Mouse (Mus musculus): ENCODE results near the gene Kpna4. TPM values are rescaled to one million over a fixed set of nuclear protein-coding genes. Genes with fewer than 3 reads are reported as not detected.

Gene Kpna4
- total and polyA plus RNA-seq, 2 experiments from 2014 or later, result 27.3 to 67.0 TPM

GRCm38 (mm10) chr3:69160429-69160828 lies 33.5 kb upstream of the Kpna4 start:
- Histone ChIP-seq H3K9ac (replicated peaks; ENCODE audit: low read length, poor library complexity, severe bottlenecking) (no peak overlapping the region), H3K4me2 (ENCODE audit: low read depth, low read length, poor library complexity, severe bottlenecking) (no peak overlapping the region), H3K4me1 (ENCODE audit: insufficient read depth, low read length) (no peaks in the 10 kb centered on the region), H3K36me3 (ENCODE audit: insufficient read depth, low read length) (no peaks in the 10 kb centered on the region), H3K4me3 (ENCODE audit: low read depth, low read length) (no peak overlapping the region), H3K27ac (ENCODE audit: low read depth, low read length) (no peak overlapping the region), H3K27me3 (ENCODE audit: insufficient read depth, low read length) (no peaks in the 10 kb centered on the region), H3K9me3 (ENCODE audit: low read length) (no peaks in the 10 kb centered on the region)
- 56% methylated on average over 1 of the region's 1 CpGs for WGBS
- ATAC-seq (ENCODE audit: low FRiP score) (no peak), DNase-seq (ENCODE audit: low spot score) (no peak)
- TF ChIP-seq CTCF (IDR thresholded peaks at IDR 0.05), result no peak

- DNase-seq (ENCODE audit: low spot score), result no peak
- TF ChIP-seq CTCF (IDR thresholded peaks at IDR 0.05), result no peak
- Histone ChIP-seq H3K36me3 (ENCODE audit: insufficient read depth, low read length) (no peaks in the 10 kb centered on the region), H3K4me1 (ENCODE audit: insufficient read depth, low read length) (no peaks in the 10 kb centered on the region), H3K4me2 (ENCODE audit: low read depth, low read length, poor library complexity, severe bottlenecking) (no peak overlapping the region), H3K27ac (ENCODE audit: low read depth, low read length) (no peak overlapping the region), H3K9me3 (ENCODE audit: low read length) (no peaks in the 10 kb centered on the region), H3K9ac (replicated peaks; ENCODE audit: low read length, poor library complexity, severe bottlenecking) (no peak overlapping the region), H3K27me3 (ENCODE audit: insufficient read depth, low read length) (no peaks in the 10 kb centered on the region), H3K4me3 (ENCODE audit: low read depth, low read length) (no peak overlapping the region)
- no peak for ATAC-seq (ENCODE audit: low FRiP score)
- 80% methylated on average over 2 of the region's 2 CpGs for WGBS
Measured at GRCm38 (mm10) chr3:69159501-69159900, 32.6 kb upstream of the Kpna4 start.

GRCm38 (mm10) chr3:69157886-69158285 lies 31.0 kb upstream of the Kpna4 start:
- ATAC-seq (ENCODE audit: low FRiP score) (no peak), DNase-seq (ENCODE audit: low spot score) (no peak)
- no peak overlapping the region for H3K9ac ChIP-seq (replicated peaks; ENCODE audit: low read length, poor library complexity, severe bottlenecking)
- H3K36me3 ChIP-seq (ENCODE audit: insufficient read depth, low read length), result no peaks in the 10 kb centered on the region
- no peak overlapping the region for H3K27ac ChIP-seq (ENCODE audit: low read depth, low read length)
- no peaks in the 10 kb centered on the region for H3K4me1 ChIP-seq (ENCODE audit: insufficient read depth, low read length)
- H3K4me3 ChIP-seq (ENCODE audit: low read depth, low read length), result no peak overlapping the region
- TF ChIP-seq CTCF (IDR thresholded peaks at IDR 0.05), result no peak
- H3K9me3 ChIP-seq (ENCODE audit: low read length), result no peaks in the 10 kb centered on the region
- H3K4me2 ChIP-seq (ENCODE audit: low read depth, low read length, poor library complexity, severe bottlenecking), result no peak overlapping the region
- H3K27me3 ChIP-seq (ENCODE audit: insufficient read depth, low read length), result no peaks in the 10 kb centered on the region
- WGBS, result 75% methylated on average over 5 of the region's 5 CpGs

DNA sequence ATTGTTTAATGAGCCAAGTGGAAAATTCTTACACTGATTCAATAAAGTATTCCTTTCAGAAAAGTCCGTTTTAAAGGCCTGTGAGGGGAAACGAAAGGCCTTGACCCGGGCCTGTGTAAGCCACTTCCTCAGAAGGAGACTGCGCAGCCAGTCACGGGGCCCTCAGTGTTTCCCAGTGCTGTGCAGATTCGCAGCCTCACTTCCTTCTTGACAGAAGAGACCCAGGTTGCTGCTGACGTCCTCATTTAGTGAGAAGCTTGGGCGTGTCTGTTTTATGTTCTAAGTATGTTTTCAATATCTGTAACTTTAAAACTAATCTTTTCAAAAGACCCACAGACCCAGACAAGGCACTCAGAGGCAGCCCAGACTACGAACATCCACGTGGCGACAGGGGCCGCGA lies 29.6 kb upstream of the Kpna4 start:
- no peaks in the 10 kb centered on the region for H3K36me3 ChIP-seq (ENCODE audit: insufficient read depth, low read length)
- no peak overlapping the region for H3K4me2 ChIP-seq (ENCODE audit: low read depth, low read length, poor library complexity, severe bottlenecking)
- H3K27ac ChIP-seq (ENCODE audit: low read depth, low read length), result no peak overlapping the region
- H3K4me1 ChIP-seq (ENCODE audit: insufficient read depth, low read length), result no peaks in the 10 kb centered on the region
- H3K9ac ChIP-seq (replicated peaks; ENCODE audit: low read length, poor library complexity, severe bottlenecking), result no peak overlapping the region
- no peak for TF ChIP-seq CTCF (IDR thresholded peaks at IDR 0.05)
- no peaks in the 10 kb centered on the region for H3K27me3 ChIP-seq (ENCODE audit: insufficient read depth, low read length)
- H3K9me3 ChIP-seq (ENCODE audit: low read length), result no peaks in the 10 kb centered on the region
- 88% methylated on average over 13 of the region's 13 CpGs for WGBS
- ATAC-seq (ENCODE audit: low FRiP score) (no peak), DNase-seq (ENCODE audit: low spot score) (no peak)
- no peak overlapping the region for H3K4me3 ChIP-seq (ENCODE audit: low read depth, low read length)

DNA sequence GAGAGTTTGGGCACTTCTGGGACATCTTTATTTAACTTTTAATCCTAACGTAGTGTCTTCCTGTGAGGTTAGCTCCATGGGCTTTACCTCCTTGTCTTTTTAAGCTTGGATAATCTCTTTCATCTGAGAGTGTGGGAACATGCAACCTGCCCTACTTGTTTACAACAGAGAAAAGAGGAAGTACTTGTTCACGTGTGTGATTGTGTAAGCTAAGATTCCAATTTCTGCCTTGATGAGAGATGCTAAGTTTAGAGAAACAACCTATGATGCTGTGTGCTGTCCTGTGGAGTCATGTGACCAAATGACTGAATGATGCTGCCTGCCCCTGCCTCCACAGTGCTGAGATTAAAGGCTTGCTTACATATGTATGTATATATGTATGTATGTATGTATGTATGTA lies 27.8 kb upstream of the Kpna4 start:
- no peak for ATAC-seq (ENCODE audit: low FRiP score)
- H3K4me1 ChIP-seq (ENCODE audit: insufficient read depth, low read length), result no peaks in the 10 kb centered on the region

GRCm38 (mm10) chr3:69150921-69151320 lies 24.0 kb upstream of the Kpna4 start:
- no peak for ATAC-seq (ENCODE audit: low FRiP score)
- no peaks in the 10 kb centered on the region for H3K4me1 ChIP-seq (ENCODE audit: insufficient read depth, low read length)
- H3K27me3 ChIP-seq (ENCODE audit: insufficient read depth, low read length), result no peaks in the 10 kb centered on the region
- H3K4me2 ChIP-seq (ENCODE audit: low read depth, low read length, poor library complexity, severe bottlenecking), result no peak overlapping the region
- no peak overlapping the region for H3K4me3 ChIP-seq (ENCODE audit: low read depth, low read length)
- H3K27ac ChIP-seq (ENCODE audit: low read depth, low read length), result no peak overlapping the region
- no peak overlapping the region for H3K9ac ChIP-seq (replicated peaks; ENCODE audit: low read length, poor library complexity, severe bottlenecking)
- H3K36me3 ChIP-seq (ENCODE audit: insufficient read depth, low read length), result no peaks in the 10 kb centered on the region
- H3K9me3 ChIP-seq (ENCODE audit: low read length), result no peaks in the 10 kb centered on the region
- 88% methylated on average over 3 of the region's 3 CpGs for WGBS
- no peak for TF ChIP-seq CTCF (IDR thresholded peaks at IDR 0.05)
- DNase-seq (ENCODE audit: low spot score), result no peak

More for the DNA sequence above, 27.8 kb upstream of the Kpna4 start:
- Histone ChIP-seq H3K4me2 (ENCODE audit: low read depth, low read length, poor library complexity, severe bottlenecking) (no peak overlapping the region), H3K27ac (ENCODE audit: low read depth, low read length) (no peak overlapping the region), H3K9ac (replicated peaks; ENCODE audit: low read length, poor library complexity, severe bottlenecking) (no peak overlapping the region), H3K36me3 (ENCODE audit: insufficient read depth, low read length) (no peaks in the 10 kb centered on the region), H3K9me3 (ENCODE audit: low read length) (no peaks in the 10 kb centered on the region), H3K27me3 (ENCODE audit: insufficient read depth, low read length) (no peaks in the 10 kb centered on the region), H3K4me3 (ENCODE audit: low read depth, low read length) (no peak overlapping the region)
- DNase-seq (ENCODE audit: low spot score), result no peak
- WGBS, result 63% methylated on average over 2 of the region's 2 CpGs
- no peak for TF ChIP-seq CTCF (IDR thresholded peaks at IDR 0.05)
